ENCODE assay signal across 8 mouse cellular contexts in the genomic region with DNA sequence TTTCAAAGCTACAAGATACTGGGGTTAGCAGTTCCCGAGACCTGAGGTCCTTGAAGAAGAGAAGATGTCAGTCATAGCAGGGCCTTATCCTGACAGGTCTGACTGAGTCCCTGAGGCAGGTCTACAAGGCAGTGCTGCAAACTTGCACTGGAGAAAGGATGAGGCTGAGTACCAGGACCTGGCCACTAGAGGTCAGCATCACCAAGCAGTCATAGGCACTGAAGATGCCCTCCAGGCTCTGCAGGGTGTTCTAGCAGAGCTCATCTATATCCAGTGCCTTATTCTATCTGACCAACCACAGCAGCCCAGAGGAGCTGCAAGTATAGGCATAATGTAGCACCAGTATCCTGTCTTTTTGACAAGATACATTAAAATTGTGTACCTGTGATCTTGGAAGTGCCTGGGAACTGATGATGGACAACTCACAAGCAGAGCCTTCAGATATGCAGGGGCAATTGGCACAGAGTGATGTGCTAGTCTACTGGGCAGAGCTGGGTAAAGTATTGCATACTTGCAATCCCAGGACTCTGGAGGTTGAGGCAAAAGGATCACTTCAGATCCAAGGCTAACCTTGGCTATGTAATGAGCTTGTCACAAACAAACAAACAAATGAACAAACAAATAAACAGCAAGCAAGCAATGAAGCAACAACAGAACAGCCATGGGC. TPM values are rescaled to one million over a fixed set of nuclear protein-coding genes. Genes with fewer than 3 reads are reported as not detected.
DNase-seq lines count a peak whose midpoint lies in the region; ATAC-seq and TF ChIP-seq lines count a peak whose summit lies in the region.

No protein-coding gene starts in this region.

- WGBS in intestine, embryonic 14.5 days, result 14% methylated on average over 1 of the region's 1 CpGs

- no peaks in the 10 kb centered on the region for H3K36me3 ChIP-seq in intestine, embryonic 14.5 days (ENCODE audit: control insufficient read depth, insufficient read depth, low read length)

- H3K9me3 ChIP-seq in intestine, embryonic 14.5 days (ENCODE audit: control insufficient read depth, low read length), result 0 out of 2 replicates have a peak, but pooled peaks cover 2% of the 10 kb centered on the region

- no peaks in the 10 kb centered on the region for H3K27me3 ChIP-seq in intestine, embryonic 14.5 days (replicated peaks; ENCODE audit: control insufficient read depth, insufficient read depth, low read length)

- no peak overlapping the region for H3K9ac ChIP-seq in intestine, embryonic 14.5 days (ENCODE audit: low read length)

- DNase-seq in heart, adult 11 months, result peak; percentile 96
- no peak for DNase-seq in heart, postnatal 25 days (ENCODE audit: low spot score)
- peak; percentile 69 for DNase-seq in gastrocnemius, adult 2 months
- peak; percentile 83 for DNase-seq in intestine, embryonic 14.5 days (ENCODE audit: low spot score)
- DNase-seq in left cerebral cortex, adult 9 months (ENCODE audit: low spot score in 2 of 2), result peak; percentile 42 to 88
- peak; percentile 74 for DNase-seq in right cerebral cortex, postnatal 14 days

- H3K4me3 ChIP-seq in gastrocnemius, adult 2 months, result no peak overlapping the region
- H3K4me3 ChIP-seq in intestine, embryonic 14.5 days (ENCODE audit: low read depth, low read length), result no peak overlapping the region

- no peaks in the 10 kb centered on the region for H3K4me1 ChIP-seq in intestine, embryonic 14.5 days (replicated peaks; ENCODE audit: control insufficient read depth, insufficient read depth, low read length)

- peak; percentile 85 for TF ChIP-seq CTCF in gastrocnemius, adult 2 months (IDR thresholded peaks at IDR 0.05)

- no peak overlapping the region for H3K27ac ChIP-seq in gastrocnemius, adult 2 months
- no peak overlapping the region for H3K27ac ChIP-seq in intestine, embryonic 14.5 days (ENCODE audit: low read depth)

- intact Hi-C loops in heart, postnatal 25 days (cut with DNase I), result loop anchor here (1.0 to 10.0 kb wide), 3 partner anchors 122 to 1341 kb away; no protein-coding TSS in a partner anchor
- intact Hi-C loops in gastrocnemius, adult 2 months (cut with DNase I), result loop anchor here (1.0 to 2.0 kb wide), 2 partner anchors 122 to 437 kb away; no protein-coding TSS in a partner anchor

- peak; percentile 97 for ATAC-seq in common myeloid progenitor, adult 5-6 weeks (replicated peaks; ENCODE audit: low read depth, poor library complexity, severe bottlenecking)
- ATAC-seq in intestine, embryonic 14.5 days (replicated peaks; ENCODE audit: low FRiP score, low TSS enrichment, low read depth), result peak; percentile 87
- peak; percentile 98 for ATAC-seq in megakaryocyte, adult 5-6 weeks (ENCODE audit: poor library complexity, severe bottlenecking)

- H3K4me2 ChIP-seq in intestine, embryonic 14.5 days (ENCODE audit: low read length), result no peak overlapping the region

RNA-seq across cellular contexts. Expression of a gene that starts 12.0 kb away (rescaled TPM):
- 10 to 100 TPM; 48.6 to 54.3 TPM for total RNA-seq in heart, postnatal 25 days (2021)
- total RNA-seq in common myeloid progenitor, adult 5-6 weeks (2017), result 0.14 and 0.29 TPM in 2 replicates
- total RNA-seq in gastrocnemius, adult 2 months (2021), result 1 to 10 TPM; 2.5 to 5.6 TPM
- polyA plus RNA-seq in intestine, embryonic 14.5 days (2014; fragmentation: Nextera tagmentation; extraction: Ambion mirVana), result 53.6 and 54.3 TPM in 2 replicates
- total RNA-seq in megakaryocyte, adult 5-6 weeks (2015), result 1.1 and 2.2 TPM in 2 replicates
- 1.5 and 2.1 TPM in 2 replicates for total RNA-seq in megakaryocyte, adult 5-6 weeks (2017)

Comparison
In these comparisons a context has a peak if more than half of its experiments do, and no peak if none do; other contexts are left out.
1. RNA of a gene that starts 12.0 kb away (total RNA-seq): 48.6 to 54.3 TPM in heart, postnatal 25 days; 2.5 to 5.6 TPM in gastrocnemius, adult 2 months, 1.1 to 2.2 TPM in megakaryocyte, adult 5-6 weeks and 0.14 to 0.29 TPM in common myeloid progenitor, adult 5-6 weeks; every median in the first group is over 4 times any median in the second.
2. Peak in every context shown above with its lines, with median percentiles within 50 percentile points of each other: ATAC-seq.